Mouse (Mus musculus) ES-E14 (cell line): ENCODE measurements at regions not wholly inside any gene's neighbourhood (a gene's known extent, or its start where the extent isn't known, plus 50 kb on each side); places are given as distances from the start of the nearest gene placed in this dataset.

Source experiments
- DNase-seq: peaks from one replicate; pipeline ENCODE4 v3.0.0-alpha.2; 2013; ENCODE audit warnings: low read depth, low spot score
- H3K27ac ChIP-seq: 2 replicates; pipeline ENCODE4 v1.5.1; 2012; ENCODE audit warnings: low read depth, mild to moderate bottlenecking, low read length, moderate library complexity, mixed read lengths; ENCODE audit not compliant: poor library complexity, insufficient read depth, severe bottlenecking
- H3K36me3 ChIP-seq: 2 replicates; pipeline ENCODE4 v1.6.1; 2012; ENCODE audit warnings: mild to moderate bottlenecking, low read length, moderate library complexity, mixed read lengths; ENCODE audit not compliant: control insufficient read depth, poor library complexity, insufficient read depth, severe bottlenecking
- H3K4me1 ChIP-seq, 2 experiments: fragments of 150-350 bp in 1 of 2; sonication (generic) in 1 of 2; 2 replicates each; pipeline ENCODE4 v1.6.1; 2012; ENCODE audit warnings: low read length in 2 of 2, mild to moderate bottlenecking in 1 of 2, mixed read lengths in 1 of 2; ENCODE audit not compliant: control insufficient read depth in 2 of 2, insufficient read depth in 2 of 2, poor library complexity in 1 of 2
- H3K4me3 ChIP-seq, 2 experiments: fragments of 150-350 bp in 1 of 2; sonication (generic) in 1 of 2; 2 replicates each; pipeline ENCODE4 v1.5.1; 2012; ENCODE audit warnings: low read length in 2 of 2, low read depth in 1 of 2, mild to moderate bottlenecking in 1 of 2, mixed read lengths in 1 of 2; ENCODE audit not compliant: insufficient read depth in 1 of 2, poor library complexity in 1 of 2, severe bottlenecking in 1 of 2
- H3K9ac ChIP-seq: 2 replicates; pipeline ENCODE4 v1.6.1; 2012; ENCODE audit warnings: low read depth, mild to moderate bottlenecking, low read length, mixed read lengths; ENCODE audit not compliant: poor library complexity, insufficient read depth, severe bottlenecking
- H3K9me3 ChIP-seq: fragments of 150-350 bp; sonication (generic); 2 replicates; pipeline ENCODE4 v1.6.1; 2012; ENCODE audit warnings: low read depth, mild to moderate bottlenecking, low read length; ENCODE audit not compliant: control insufficient read depth, insufficient read depth
- CHD2 ChIP-seq: IDR thresholded peaks from 2 replicates; pipeline ENCODE4 v1.6.1; 2014; ENCODE audit warnings: mild to moderate bottlenecking, low read depth, low read length, inconsistent platforms
- HCFC1 ChIP-seq: IDR thresholded peaks from 2 replicates; pipeline ENCODE4 v1.6.1; 2012; ENCODE audit warnings: low read length, inconsistent platforms, borderline replicate concordance; ENCODE audit not compliant: insufficient read depth
- MAFK ChIP-seq: IDR thresholded peaks from 2 replicates; pipeline ENCODE4 v1.6.1; 2014; ENCODE audit warnings: mild to moderate bottlenecking, low read depth, low read length, inconsistent platforms; ENCODE audit not compliant: insufficient read depth
- ZC3H11A ChIP-seq: IDR thresholded peaks from 2 replicates; pipeline ENCODE4 v1.6.1; 2012; ENCODE audit warnings: low read depth, mild to moderate bottlenecking, inconsistent platforms, low read length, borderline replicate concordance
- ZNF384 ChIP-seq: IDR thresholded peaks from 2 replicates; pipeline ENCODE4 v1.6.1; 2012; ENCODE audit warnings: low read depth, low read length, inconsistent platforms
- in situ Hi-C, 2 experiments: fragments of 600-800 bp; cut with MboI; formaldehyde crosslinking; loops; one replicate each; pipeline ENCODE4 v1.15.1; 2025; ENCODE audit warnings: low sequenced_read_pairs in 2 of 2, inconsistent platforms in 1 of 2; ENCODE audit not compliant: unreplicated experiment in 2 of 2

GRCm38 (mm10) chr4:34259444-34259843 is 209.5 kb upstream of the Spaca1 start:
- Histone ChIP-seq H3K27ac (no peak overlapping the region), H3K4me3 (no peak overlapping the region), H3K36me3 (no peaks in the 10 kb centered on the region), H3K9me3 (no peaks in the 10 kb centered on the region), H3K4me1 (no peaks in the 10 kb centered on the region), H3K9ac (no peak overlapping the region)
- DNase-seq = no peak
- TF ChIP-seq CHD2 (no peak), ZC3H11A (no peak), MAFK (no peak), ZNF384 (no peak), HCFC1 (no peak)
- in situ Hi-C loops = no loop called here

- Histone ChIP-seq H3K4me3 (no peak overlapping the region), H3K27ac (no peak overlapping the region), H3K4me1 (no peaks in the 10 kb centered on the region), H3K9me3 (no peaks in the 10 kb centered on the region), H3K36me3 (no peaks in the 10 kb centered on the region), H3K9ac (no peak overlapping the region)
- in situ Hi-C loops = no loop called here
- no peak for TF ChIP-seq ZC3H11A
- TF ChIP-seq MAFK = 0 out of 2 replicates have a peak, but pooled peaks have one; percentile 23
- no peak for DNase-seq
These were observed 210.5 kb upstream of the Spaca1 start for GRCm38 (mm10) chr4:34260468-34260867.

- no peaks in the 10 kb centered on the region for H3K36me3 ChIP-seq
- no peak for TF ChIP-seq CHD2
- no peak for TF ChIP-seq ZNF384
- TF ChIP-seq MAFK = no peak
- no peak for TF ChIP-seq HCFC1
- TF ChIP-seq ZC3H11A = no peak
- no peak overlapping the region for H3K27ac ChIP-seq
- no peaks in the 10 kb centered on the region for H3K9me3 ChIP-seq
- in situ Hi-C loops = no loop called here
- H3K9ac ChIP-seq = no peak overlapping the region
- no peak overlapping the region for H3K4me3 ChIP-seq
- H3K4me1 ChIP-seq = no peaks in the 10 kb centered on the region
- no peak for DNase-seq
These were observed 211.8 kb upstream of the Spaca1 start for GRCm38 (mm10) chr4:34261809-34262208.

GRCm38 (mm10) chr4:34264431-34264830 is 214.4 kb upstream of the Spaca1 start:
- H3K36me3 ChIP-seq = no peaks in the 10 kb centered on the region
- H3K4me1 ChIP-seq = no peaks in the 10 kb centered on the region
- no peak overlapping the region for H3K9ac ChIP-seq
- H3K27ac ChIP-seq = no peak overlapping the region
- H3K9me3 ChIP-seq = no peaks in the 10 kb centered on the region
- TF ChIP-seq ZNF384 (no peak), MAFK (no peak)
- DNase-seq = no peak
- H3K4me3 ChIP-seq = no peak overlapping the region
- in situ Hi-C loops = no loop called here

- in situ Hi-C loops = no loop called here
- TF ChIP-seq CHD2 (no peak), HCFC1 (no peak), MAFK (no peak), ZC3H11A (no peak), ZNF384 (no peak)
These were observed 224.3 kb upstream of the Spaca1 start for GRCm38 (mm10) chr4:34274316-34274715.

More at GRCm38 (mm10) chr4:34274316-34274715, 224.3 kb upstream of the Spaca1 start:
- Histone ChIP-seq H3K27ac (no peak overlapping the region), H3K9me3 (no peaks in the 10 kb centered on the region), H3K4me1 (no peaks in the 10 kb centered on the region), H3K36me3 (no peaks in the 10 kb centered on the region), H3K9ac (no peak overlapping the region), H3K4me3 (no peak overlapping the region)
- DNase-seq = no peak
